Mouse (Mus musculus) neural tube, embryonic 11.5 days (tissue): ENCODE data around the gene Adam19. TPM values are rescaled to one million over a fixed set of nuclear protein-coding genes. Genes with fewer than 3 reads are reported as not detected.

Source experiments
- ATAC-seq: fragments of 200-750 bp; cut with Nextera tagmentation; 2 replicates; pipeline ENCODE4 v1.8.0; 2017; ENCODE audit warnings: moderate number of reproducible peaks, mild to moderate bottlenecking, moderate TSS enrichment, moderate library complexity; ENCODE audit not compliant: insufficient read depth, low FRiP score, low TSS enrichment
- DNase-seq: peaks from one replicate; pipeline ENCODE4 v3.0.0-alpha.2; 2015; ENCODE audit warnings: low spot score
- H3K27ac ChIP-seq: fragments of 300-500 bp; sonication (generic); 2 replicates; pipeline ENCODE4 v1.5.1; 2014; ENCODE audit warnings: low read depth, mild to moderate bottlenecking, low read length
- H3K27me3 ChIP-seq: fragments of 300-500 bp; sonication (generic); 2 replicates; pipeline ENCODE4 v1.6.1; 2014; ENCODE audit warnings: mild to moderate bottlenecking, low read length, mixed read lengths; ENCODE audit not compliant: control insufficient read depth, insufficient read depth
- H3K36me3 ChIP-seq: fragments of 300-500 bp; sonication (generic); 2 replicates; pipeline ENCODE4 v1.6.1; 2014; ENCODE audit warnings: mild to moderate bottlenecking, low read length, moderate library complexity, mixed read lengths; ENCODE audit not compliant: control insufficient read depth, insufficient read depth
- H3K4me1 ChIP-seq: fragments of 300-500 bp; sonication (generic); 2 replicates; pipeline ENCODE4 v1.6.1; 2014; ENCODE audit warnings: low read length, mixed read lengths; ENCODE audit not compliant: control insufficient read depth, insufficient read depth
- H3K4me2 ChIP-seq: fragments of 300-500 bp; sonication (generic); 2 replicates; pipeline ENCODE4 v1.6.1; 2014; ENCODE audit warnings: low read depth, mild to moderate bottlenecking, moderate library complexity
- H3K4me3 ChIP-seq: fragments of 300-500 bp; sonication (generic); 2 replicates; pipeline ENCODE4 v1.5.1; 2014; ENCODE audit warnings: low read depth, low read length
- H3K9ac ChIP-seq: fragments of 300-500 bp; sonication (generic); 2 replicates; pipeline ENCODE4 v1.6.1; 2014; ENCODE audit warnings: mild to moderate bottlenecking, low read length
- H3K9me3 ChIP-seq: fragments of 300-500 bp; sonication (generic); 2 replicates; pipeline ENCODE4 v1.6.1; 2016; ENCODE audit warnings: low read length; ENCODE audit not compliant: control insufficient read depth
- WGBS: fragments of 180-500 bp; shearing (Covaris S2); extraction: QIAGEN DNeasy Blood & Tissue Kit; methylation state at CpG from one replicate; pipeline ENCODE4 v1.1.7; 2014; 5-methylcytosine and 5-hydroxymethylcytosine counted together
- polyA plus RNA-seq: library from polyadenylated mRNA; unstranded; fragments of >200 nt; fragmentation: Nextera tagmentation; extraction: Ambion mirVana; gene quantifications from 2 replicates; pipeline ENCODE4 v1.2.1, GENCODE M21; 2014

Adam19 gene
- polyA plus RNA-seq, 1 experiment from 2014 or later = 20.0 TPM

GRCm38 (mm10) chr11:46156945-46157344 lies 101.2 kb downstream of the Adam19 start:
- no peak overlapping the region for H3K9ac ChIP-seq
- 90% methylated on average over 8 of the region's 8 CpGs for WGBS

GRCm38 (mm10) chr11:46157462-46157861 lies 101.7 kb downstream of the Adam19 start:
- no peaks in the 10 kb centered on the region for H3K27me3 ChIP-seq
- no peak for ATAC-seq
- no peak overlapping the region for H3K4me3 ChIP-seq
- no peak overlapping the region for H3K9ac ChIP-seq
- H3K4me2 ChIP-seq = no peak overlapping the region
- H3K27ac ChIP-seq = no peak overlapping the region
- no peaks in the 10 kb centered on the region for H3K36me3 ChIP-seq
- H3K9me3 ChIP-seq = no peaks in the 10 kb centered on the region
- DNase-seq = no peak
- H3K4me1 ChIP-seq = no peaks in the 10 kb centered on the region

More at GRCm38 (mm10) chr11:46156945-46157344, 101.2 kb downstream of the Adam19 start:
- Histone ChIP-seq H3K27me3 (no peaks in the 10 kb centered on the region), H3K4me2 (no peak overlapping the region), H3K27ac (no peak overlapping the region), H3K9me3 (no peaks in the 10 kb centered on the region), H3K4me1 (no peaks in the 10 kb centered on the region), H3K36me3 (no peaks in the 10 kb centered on the region), H3K4me3 (no peak overlapping the region)
- ATAC-seq (no peak), DNase-seq (no peak)

DNA sequence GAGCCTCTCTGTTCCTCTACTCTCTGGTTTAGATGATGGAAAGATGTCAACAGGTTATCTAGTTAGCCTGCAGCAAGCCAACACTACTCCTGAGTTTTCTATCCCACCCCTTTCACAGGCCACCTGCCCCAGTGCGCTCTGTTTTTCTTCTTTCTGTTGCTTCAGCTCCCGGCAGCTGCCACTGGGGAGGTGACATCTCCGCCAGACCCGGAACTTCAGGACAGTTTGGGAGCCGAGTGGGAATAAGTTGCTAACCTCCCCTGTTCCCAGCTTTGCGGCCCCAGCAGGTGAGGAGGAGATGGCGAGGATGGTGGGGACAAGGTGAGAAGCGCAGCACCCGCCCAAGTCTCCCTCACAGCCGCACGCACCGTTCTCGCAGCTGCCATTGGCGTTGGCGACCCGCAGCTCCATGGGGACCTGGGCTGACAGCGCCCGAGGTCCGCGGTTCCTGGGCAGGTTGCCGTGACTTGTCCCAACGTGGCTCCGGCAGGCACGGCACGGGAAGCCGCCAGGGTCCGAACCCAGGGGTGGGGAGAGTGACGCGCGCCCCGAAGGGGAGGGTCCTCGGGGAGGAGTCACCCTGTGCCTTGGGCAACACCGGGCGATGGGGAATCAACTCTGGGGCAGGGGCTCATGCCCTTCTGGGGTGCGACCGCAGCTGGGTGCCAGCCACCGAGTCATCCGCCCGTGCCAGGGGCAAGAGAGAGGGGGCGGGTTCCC lies 110.2 kb downstream of the Adam19 start, which contains the start of gene Nipal4:
Gene Nipal4 (minus strand): TSS at position 643 of the 720 bp plus-strand sequence.
- Histone ChIP-seq H3K4me2 (peak within 1 kb of the TSS; percentile 78), H3K4me3 (peak within 1 kb of the TSS; percentile 31), H3K27me3 (peaks cover 3% of the 10 kb centered on the region; the same call in 1 of the 2 replicates), H3K9me3 (no peaks in the 10 kb centered on the region), H3K4me1 (no peaks in the 10 kb centered on the region), H3K9ac (0 out of 2 replicates have a peak within 1 kb of the TSS, but pooled peaks have one; percentile 15), H3K27ac (no peak within 1 kb of the TSS), H3K36me3 (no peaks in the 10 kb centered on the region)
- DNase-seq (peak; percentile 17), ATAC-seq (no peak; the same call in 1 of the 2 replicates)
- 3% methylated on average over 40 of the region's 40 CpGs for WGBS

DNA sequence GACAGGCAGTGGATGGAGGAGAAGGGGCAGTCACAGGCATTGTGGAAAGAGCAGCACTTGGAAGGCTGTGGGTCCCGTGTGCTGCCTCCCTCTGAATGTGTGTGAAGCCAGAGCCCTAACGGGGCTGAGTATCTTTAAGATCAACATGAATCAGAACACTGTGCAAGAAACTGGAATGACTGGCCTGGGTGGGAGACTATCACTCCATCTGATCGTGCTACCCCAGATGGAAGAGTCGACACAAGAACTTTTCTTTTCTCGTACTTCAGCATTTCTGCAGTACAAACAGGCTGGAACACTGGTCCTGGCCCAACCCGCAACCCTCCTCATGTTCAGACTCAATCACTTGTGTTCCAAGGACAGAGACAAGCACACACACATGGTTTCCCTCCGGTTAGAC lies 112.7 kb downstream of the Adam19 start:
- whole genome bisulfite sequencing = 93% methylated on average over 7 of the region's 7 CpGs
- peaks cover 3% of the 10 kb centered on the region; the same call in 1 of the 2 replicates for H3K27me3 ChIP-seq

GRCm38 (mm10) chr11:46169908-46170307 lies 114.1 kb downstream of the Adam19 start:
- Histone ChIP-seq H3K9ac (no peak overlapping the region), H3K4me1 (no peaks in the 10 kb centered on the region), H3K4me3 (no peak overlapping the region), H3K27ac (no peak overlapping the region), H3K9me3 (no peaks in the 10 kb centered on the region), H3K36me3 (no peaks in the 10 kb centered on the region), H3K4me2 (no peak overlapping the region), H3K27me3 (peaks cover 3% of the 10 kb centered on the region; the same call in 1 of the 2 replicates)
- ATAC-seq (no peak), DNase-seq (no peak)
- WGBS = 45% methylated on average over 3 of the region's 3 CpGs

More for the DNA sequence above, 112.7 kb downstream of the Adam19 start:
- no peaks in the 10 kb centered on the region for H3K4me1 ChIP-seq
- no peaks in the 10 kb centered on the region for H3K9me3 ChIP-seq
- DNase-seq (no peak), ATAC-seq (no peak)
- no peak overlapping the region for H3K9ac ChIP-seq
- no peak overlapping the region for H3K4me3 ChIP-seq
- H3K36me3 ChIP-seq = no peaks in the 10 kb centered on the region
- no peak overlapping the region for H3K4me2 ChIP-seq
- no peak overlapping the region for H3K27ac ChIP-seq

DNA sequence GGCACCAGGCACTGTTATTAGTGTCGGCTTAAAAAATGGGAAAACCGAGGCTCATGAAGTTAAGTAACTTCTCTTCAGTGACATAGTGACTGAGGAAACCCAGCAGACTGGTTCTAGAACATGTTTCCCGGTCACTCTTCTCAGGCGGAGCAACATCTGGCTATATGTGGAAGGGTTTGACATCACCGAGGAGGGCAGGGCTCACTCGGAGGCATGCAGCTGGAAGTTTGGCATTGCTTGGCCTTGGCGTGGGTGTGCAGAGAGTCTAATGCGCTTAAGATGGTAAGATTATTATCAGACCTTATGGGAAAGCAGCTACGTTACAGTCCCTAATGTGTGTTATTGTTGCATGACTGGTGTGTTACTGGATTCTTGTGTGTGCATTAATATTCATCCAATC lies 116.3 kb downstream of the Adam19 start:
- Histone ChIP-seq H3K36me3 (no peaks in the 10 kb centered on the region), H3K9ac (no peak overlapping the region), H3K4me2 (no peak overlapping the region), H3K27me3 (no peaks in the 10 kb centered on the region), H3K9me3 (no peaks in the 10 kb centered on the region), H3K4me3 (no peak overlapping the region), H3K27ac (no peak overlapping the region), H3K4me1 (no peaks in the 10 kb centered on the region)
- no peak for DNase-seq
- no peak for ATAC-seq
- 91% methylated on average over 9 of the region's 9 CpGs for WGBS

DNA sequence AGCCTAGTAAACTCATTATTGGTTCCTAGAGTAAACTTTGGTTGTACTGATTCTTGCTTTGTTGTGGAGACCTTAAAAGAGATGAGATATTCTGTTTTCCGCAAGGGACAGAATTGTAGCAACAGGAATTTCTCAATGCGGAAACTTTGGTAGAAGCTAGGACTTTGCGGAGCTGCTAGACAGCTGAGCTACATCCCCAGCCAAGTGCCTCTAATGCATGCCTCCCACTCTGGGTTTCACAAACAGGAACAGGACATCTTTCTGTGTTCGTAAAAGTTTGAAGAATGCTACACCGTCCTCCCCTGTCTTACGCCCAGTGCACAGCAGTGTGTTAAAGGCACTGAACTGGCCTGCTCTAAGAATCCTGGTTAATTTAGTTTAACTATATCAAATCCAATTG lies 120.4 kb downstream of the Adam19 start:
- Histone ChIP-seq H3K27me3 (no peaks in the 10 kb centered on the region), H3K9ac (no peak overlapping the region), H3K4me2 (no peak overlapping the region), H3K4me3 (no peak overlapping the region), H3K27ac (no peak overlapping the region), H3K9me3 (no peaks in the 10 kb centered on the region), H3K4me1 (no peaks in the 10 kb centered on the region), H3K36me3 (no peaks in the 10 kb centered on the region)
- 92% methylated on average over 6 of the region's 6 CpGs for WGBS
- ATAC-seq (no peak), DNase-seq (no peak)

DNA sequence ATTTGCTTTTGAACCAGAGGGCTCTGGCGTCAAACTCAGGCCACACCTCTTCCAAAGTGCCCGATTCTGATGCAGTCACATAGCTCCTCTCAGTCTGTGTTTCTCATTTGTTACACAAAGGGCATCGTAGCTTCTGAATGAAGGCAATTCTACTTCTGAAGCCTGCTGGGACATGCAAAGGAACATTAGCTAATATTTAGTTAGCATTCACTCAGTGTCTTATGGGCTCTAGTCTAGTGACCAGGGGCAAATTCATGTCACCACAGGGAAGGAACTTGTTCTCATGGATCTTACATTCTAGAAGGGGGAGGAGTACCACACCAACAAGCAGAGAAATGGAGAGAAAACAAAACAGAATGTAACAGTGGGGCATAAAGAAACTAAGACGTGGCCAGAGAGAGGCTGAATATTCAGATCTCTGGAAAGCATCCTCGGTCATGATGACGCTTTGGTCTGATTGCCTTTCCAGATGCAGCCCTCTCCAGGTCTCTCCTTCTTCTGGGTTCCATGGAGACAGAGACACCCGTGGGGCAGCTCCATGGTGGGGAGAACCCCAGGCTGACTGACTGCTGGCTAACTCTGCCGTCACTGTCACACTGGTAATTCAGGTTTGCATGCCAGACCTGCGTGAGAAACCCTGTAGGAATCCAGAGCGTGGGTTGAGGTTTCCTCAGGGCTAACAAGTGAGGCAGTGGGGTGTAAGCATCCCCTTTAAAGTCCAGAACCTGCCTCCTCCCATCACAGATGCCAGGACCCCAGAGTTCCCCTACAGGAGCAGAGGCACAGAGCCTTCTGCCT lies 121.7 kb downstream of the Adam19 start:
- DNase-seq (no peak), ATAC-seq (no peak)
- H3K9ac ChIP-seq = no peak overlapping the region
- no peak overlapping the region for H3K4me3 ChIP-seq
- H3K4me1 ChIP-seq = no peaks in the 10 kb centered on the region
- no peak overlapping the region for H3K27ac ChIP-seq
- no peaks in the 10 kb centered on the region for H3K9me3 ChIP-seq
- H3K4me2 ChIP-seq = no peak overlapping the region
- no peaks in the 10 kb centered on the region for H3K27me3 ChIP-seq
- 61% methylated on average over 10 of the region's 10 CpGs for WGBS
- H3K36me3 ChIP-seq = no peaks in the 10 kb centered on the region
